Mouse (Mus musculus): Measurements from ENCODE around the gene Gstt2. TPM values are rescaled to one million over a fixed set of nuclear protein-coding genes. Genes with fewer than 3 reads are reported as not detected.

Gene Gstt2
- polyA plus RNA-seq, 2 experiments = 36.4 to 43.7 TPM

- 41% methylated on average over 2 of the region's 2 CpGs for WGBS (ENCODE audit: insufficient replicate concordance)
- no peak overlapping the region for H3K4me2 ChIP-seq (ENCODE audit: low read depth)
- no peak for TF ChIP-seq EP300 (IDR thresholded peaks at IDR 0.05; ENCODE audit: low read depth)
- TF ChIP-seq CTCF (IDR thresholded peaks at IDR 0.05; ENCODE audit: low read depth) = no peak
- no peaks in the 10 kb centered on the region for H3K27me3 ChIP-seq (ENCODE audit: control insufficient read depth, insufficient read depth, low read length)
- no peak overlapping the region for H3K9ac ChIP-seq (replicated peaks)
- H3K36me3 ChIP-seq (replicated peaks; ENCODE audit: control insufficient read depth, insufficient read depth, low read depth) = no peaks in the 10 kb centered on the region
- ATAC-seq (ENCODE audit: insufficient read depth) (no peak), DNase-seq (ENCODE audit: low read depth in 3 of 3, low spot score in 3 of 3) (no peak)
- H3K27ac ChIP-seq = no peak overlapping the region
- H3K4me1 ChIP-seq (replicated peaks; ENCODE audit: control insufficient read depth in 2 of 2, insufficient read depth in 2 of 2, low read length in 1 of 2) = peaks cover 4 to 10% of the 10 kb centered on the region in 2 experiments
- H3K9me3 ChIP-seq (ENCODE audit: control insufficient read depth, low read length) = no peaks in the 10 kb centered on the region
- no peak overlapping the region for H3K4me3 ChIP-seq (ENCODE audit: insufficient read depth in 1 of 2, low read depth in 2 of 2, low read length in 2 of 2)
These were observed 7.5 kb downstream of the Gstt2 start for GRCm38 (mm10) chr10:75829529-75830274.

- Histone ChIP-seq H3K9ac (replicated peaks) (no peak overlapping the region), H3K4me1 (replicated peaks; ENCODE audit: control insufficient read depth in 2 of 2, insufficient read depth in 2 of 2, low read length in 1 of 2) (no peaks in the 10 kb centered on the region; a peak in 1 of 4 replicates), H3K36me3 (replicated peaks; ENCODE audit: control insufficient read depth, insufficient read depth, low read depth) (no peaks in the 10 kb centered on the region), H3K27me3 (ENCODE audit: control insufficient read depth, insufficient read depth, low read length) (no peaks in the 10 kb centered on the region), H3K27ac (no peak overlapping the region), H3K4me2 (ENCODE audit: low read depth) (no peak overlapping the region), H3K4me3 (ENCODE audit: insufficient read depth in 1 of 2, low read depth in 2 of 2, low read length in 2 of 2) (no peak overlapping the region), H3K9me3 (ENCODE audit: control insufficient read depth, low read length) (no peaks in the 10 kb centered on the region)
- no peak for TF ChIP-seq CTCF (IDR thresholded peaks at IDR 0.05; ENCODE audit: low read depth)
- TF ChIP-seq EP300 (IDR thresholded peaks at IDR 0.05; ENCODE audit: low read depth) = no peak
- no peak for ATAC-seq (ENCODE audit: insufficient read depth)
- no peak for DNase-seq (ENCODE audit: low read depth in 3 of 3, low spot score in 3 of 3)
These were observed 8.7 kb downstream of the Gstt2 start for GRCm38 (mm10) chr10:75828500-75828931.

- ATAC-seq (ENCODE audit: insufficient read depth) (no peak), DNase-seq (ENCODE audit: low read depth in 3 of 3, low spot score in 3 of 3) (no peak)
- 79% methylated on average over 4 of the region's 4 CpGs for WGBS (ENCODE audit: insufficient replicate concordance)
- H3K4me1 ChIP-seq (replicated peaks; ENCODE audit: control insufficient read depth in 2 of 2, insufficient read depth in 2 of 2, low read length in 1 of 2) = no peaks in the 10 kb centered on the region
- H3K4me2 ChIP-seq (ENCODE audit: low read depth) = no peak overlapping the region
- no peaks in the 10 kb centered on the region for H3K27me3 ChIP-seq (ENCODE audit: control insufficient read depth, insufficient read depth, low read length)
- no peak overlapping the region for H3K4me3 ChIP-seq (ENCODE audit: insufficient read depth in 1 of 2, low read depth in 2 of 2, low read length in 2 of 2)
- no peak overlapping the region for H3K9ac ChIP-seq (replicated peaks)
- H3K36me3 ChIP-seq (replicated peaks; ENCODE audit: control insufficient read depth, insufficient read depth, low read depth) = no peaks in the 10 kb centered on the region
- H3K9me3 ChIP-seq (ENCODE audit: control insufficient read depth, low read length) = no peaks in the 10 kb centered on the region
- TF ChIP-seq CTCF (IDR thresholded peaks at IDR 0.05; ENCODE audit: low read depth) = no peak
- no peak for TF ChIP-seq EP300 (IDR thresholded peaks at IDR 0.05; ENCODE audit: low read depth)
- H3K27ac ChIP-seq = no peak overlapping the region
These were observed 9.4 kb downstream of the Gstt2 start for GRCm38 (mm10) chr10:75827668-75828360.

GRCm38 (mm10) chr10:75824530-75824929 is 12.7 kb downstream of the Gstt2 start:
- 53% methylated on average over 4 of the region's 4 CpGs for WGBS (ENCODE audit: insufficient replicate concordance)
- DNase-seq (ENCODE audit: low read depth in 3 of 3, low spot score in 3 of 3) (no peak), ATAC-seq (ENCODE audit: insufficient read depth) (no peak)
- no peaks in the 10 kb centered on the region for H3K27me3 ChIP-seq (ENCODE audit: control insufficient read depth, insufficient read depth, low read length)
- no peaks in the 10 kb centered on the region for H3K36me3 ChIP-seq (replicated peaks; ENCODE audit: control insufficient read depth, insufficient read depth, low read depth)
- no peaks in the 10 kb centered on the region for H3K9me3 ChIP-seq (ENCODE audit: control insufficient read depth, low read length)
- no peak overlapping the region for H3K4me2 ChIP-seq (ENCODE audit: low read depth)
- H3K4me3 ChIP-seq (ENCODE audit: insufficient read depth in 1 of 2, low read depth in 2 of 2, low read length in 2 of 2) = no peak overlapping the region
- no peaks in the 10 kb centered on the region for H3K4me1 ChIP-seq (replicated peaks; ENCODE audit: control insufficient read depth in 2 of 2, insufficient read depth in 2 of 2, low read length in 1 of 2)
- H3K9ac ChIP-seq (replicated peaks) = no peak overlapping the region
- TF ChIP-seq CTCF (IDR thresholded peaks at IDR 0.05; ENCODE audit: low read depth) (no peak), EP300 (IDR thresholded peaks at IDR 0.05; ENCODE audit: low read depth) (no peak)
- no peak overlapping the region for H3K27ac ChIP-seq

GRCm38 (mm10) chr10:75823782-75824181 is 13.4 kb downstream of the Gstt2 start:
- Histone ChIP-seq H3K36me3 (replicated peaks; ENCODE audit: control insufficient read depth, insufficient read depth, low read depth) (no peaks in the 10 kb centered on the region), H3K4me3 (ENCODE audit: insufficient read depth in 1 of 2, low read depth in 2 of 2, low read length in 2 of 2) (no peak overlapping the region), H3K27me3 (ENCODE audit: control insufficient read depth, insufficient read depth, low read length) (no peaks in the 10 kb centered on the region), H3K4me1 (replicated peaks; ENCODE audit: control insufficient read depth in 2 of 2, insufficient read depth in 2 of 2, low read length in 1 of 2) (no peaks in the 10 kb centered on the region), H3K4me2 (ENCODE audit: low read depth) (no peak overlapping the region), H3K27ac (no peak overlapping the region), H3K9me3 (ENCODE audit: control insufficient read depth, low read length) (no peaks in the 10 kb centered on the region), H3K9ac (replicated peaks) (no peak overlapping the region)
- ATAC-seq (ENCODE audit: insufficient read depth) = no peak
- TF ChIP-seq EP300 (IDR thresholded peaks at IDR 0.05; ENCODE audit: low read depth) = no peak
- no peak for TF ChIP-seq CTCF (IDR thresholded peaks at IDR 0.05; ENCODE audit: low read depth)
- 48% methylated on average over 1 of the region's 1 CpGs for WGBS (ENCODE audit: insufficient replicate concordance)
- DNase-seq (ENCODE audit: low read depth in 3 of 3, low spot score in 3 of 3) = no peak

Data from liver, embryonic 14.5 days (tissue).